Mouse (Mus musculus) heart, adult 2 months (tissue): ENCODE data around the gene Cdk4. TPM values are rescaled to one million over a fixed set of nuclear protein-coding genes. Genes with fewer than 3 reads are reported as not detected.

Source experiments
- DNase-seq, 2 experiments: peaks; one replicate each; pipeline ENCODE4 v3.0.0; 2021
- H3K27ac ChIP-seq: fragments of 200-600 bp; 2 replicates; pipeline ENCODE4 v1.8.1; 2022
- H3K27me3 ChIP-seq: fragments of 200-500 bp; 2 replicates; pipeline ENCODE4 v1.6.1; 2012; ENCODE audit warnings: mild to moderate bottlenecking, low read length, inconsistent platforms, mixed read lengths; ENCODE audit not compliant: control insufficient read depth, insufficient read depth
- H3K36me3 ChIP-seq: fragments of 200-500 bp; 2 replicates; pipeline ENCODE4 v1.6.1; 2012; ENCODE audit warnings: low read length, inconsistent platforms; ENCODE audit not compliant: control insufficient read depth, insufficient read depth
- H3K4me1 ChIP-seq: fragments of 200-500 bp; 2 replicates; pipeline ENCODE4 v1.6.1; 2011; ENCODE audit warnings: low read length; ENCODE audit not compliant: control insufficient read depth, insufficient read depth
- H3K4me3 ChIP-seq: fragments of 200-600 bp; 2 replicates; pipeline ENCODE4 v1.8.1; 2022
- H3K79me2 ChIP-seq: fragments of 200-500 bp; replicated peaks from 2 replicates; pipeline ENCODE4 v1.6.1; 2012; ENCODE audit warnings: mild to moderate bottlenecking, inconsistent platforms, low read length, moderate library complexity, mixed read lengths; ENCODE audit not compliant: control insufficient read depth, insufficient read depth
- H3K9ac ChIP-seq: fragments of 200-500 bp; 2 replicates; pipeline ENCODE4 v1.6.1; 2012; ENCODE audit warnings: low read depth, mild to moderate bottlenecking, control low read depth, inconsistent platforms, low read length, mixed read lengths
- CTCF ChIP-seq: fragments of 200-600 bp; IDR thresholded peaks from 2 replicates; pipeline ENCODE4 v1.8.1; 2022; ENCODE audit warnings: antibody characterized with exemption, mild to moderate bottlenecking, moderate library complexity
- EP300 ChIP-seq: fragments of 200-500 bp; IDR thresholded peaks from 2 replicates; pipeline ENCODE4 v1.6.1; 2011; ENCODE audit warnings: low read depth, low read length, control low read depth; ENCODE audit not compliant: insufficient read depth
- POLR2A ChIP-seq: fragments of 200-500 bp; IDR thresholded peaks from 2 replicates; pipeline ENCODE4 v1.6.1; 2011; ENCODE audit warnings: mild to moderate bottlenecking, low read depth, low read length, control low read depth; ENCODE audit not compliant: insufficient read depth
- WGBS: fragments of 180-500 bp; shearing (Covaris S2); methylation state at CpG from one replicate; pipeline ENCODE4 v1.1.7; 2018; 5-methylcytosine and 5-hydroxymethylcytosine counted together
- intact Hi-C: fragments of 180-260 bp; cut with DNase I; formaldehyde crosslinking; loops from one replicate; pipeline ENCODE4 v1.15.1; 2025
- polyA plus RNA-seq: library from polyadenylated mRNA; depleted of rRNA; stranded (reverse); fragments of >200 nt; gene quantifications from 2 replicates; pipeline ENCODE4 v1.2.3, GENCODE M21; 2012
- total RNA-seq, 2 experiments: library from RNA; stranded (reverse); gene quantifications; 2 replicates each; pipeline ENCODE4 v1.2.3; 2021

The Cdk4 gene
- total and polyA plus RNA-seq, 3 experiments: 77.8 to 110 (median 83.0) TPM

DNA sequence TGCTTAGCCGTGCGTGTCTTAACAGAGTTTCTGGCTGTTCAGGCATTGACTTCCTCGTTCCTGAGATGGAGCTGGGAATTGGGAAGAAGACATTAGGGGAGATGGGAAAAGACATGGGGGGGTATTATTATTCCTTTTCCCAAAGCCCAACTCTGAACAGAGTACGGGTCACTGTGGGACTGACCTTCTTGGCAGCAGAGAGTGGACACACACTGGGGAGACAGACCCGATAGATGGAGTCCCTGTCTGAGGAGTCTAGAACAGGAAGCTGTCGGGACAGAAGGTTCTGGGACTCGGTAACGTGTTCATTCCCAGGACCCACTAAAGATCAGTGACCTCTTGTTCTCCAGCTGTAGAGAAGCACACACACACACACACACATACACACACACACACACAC lies 12.3 kb downstream of the Cdk4 start:
- Histone ChIP-seq H3K79me2 (no peaks in the 10 kb centered on the region), H3K36me3 (no peaks in the 10 kb centered on the region), H3K27ac (no peak overlapping the region), H3K4me1 (no peaks in the 10 kb centered on the region; the same call in 1 of the 2 replicates), H3K9ac (no peak overlapping the region), H3K27me3 (no peaks in the 10 kb centered on the region; the same call in 1 of the 2 replicates), H3K4me3 (no peak overlapping the region)
- WGBS: 45% methylated on average over 8 of the region's 8 CpGs
- intact Hi-C loops: no loop called here
- peak in 1 of 2 experiments; percentile 28 for DNase-seq
- no peak for TF ChIP-seq CTCF
- no peak for TF ChIP-seq POLR2A
- TF ChIP-seq EP300: no peak

DNA sequence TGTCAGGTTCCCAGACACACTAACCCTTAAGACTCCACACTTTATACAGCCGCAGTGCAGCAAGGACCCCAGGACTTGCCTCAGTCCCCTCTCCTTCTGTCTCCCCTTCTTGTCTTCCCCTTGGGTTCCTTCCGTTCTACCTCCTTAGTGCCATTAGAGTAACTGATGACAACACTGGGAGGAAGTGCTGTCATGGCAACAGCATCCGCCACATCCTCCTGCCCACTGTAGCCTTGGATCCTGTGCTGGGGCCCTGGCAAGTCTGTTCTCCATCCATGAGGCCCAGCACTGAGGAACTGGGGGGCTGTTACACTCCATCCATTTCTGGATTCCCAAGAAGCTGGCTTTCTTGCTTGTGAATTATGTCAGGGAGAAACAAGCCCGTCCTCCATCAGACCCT lies 12.7 kb downstream of the Cdk4 start:
- Histone ChIP-seq H3K4me1 (no peaks in the 10 kb centered on the region; the same call in 1 of the 2 replicates), H3K79me2 (no peaks in the 10 kb centered on the region), H3K27me3 (no peaks in the 10 kb centered on the region; the same call in 1 of the 2 replicates), H3K9ac (no peak overlapping the region), H3K27ac (no peak overlapping the region), H3K4me3 (no peak overlapping the region), H3K36me3 (no peaks in the 10 kb centered on the region)
- TF ChIP-seq EP300 (no peak), POLR2A (no peak), CTCF (no peak)
- 28% methylated on average over 4 of the region's 4 CpGs for WGBS
- intact Hi-C loops: no loop called here
- DNase-seq: peak; percentile 25 to 36

DNA sequence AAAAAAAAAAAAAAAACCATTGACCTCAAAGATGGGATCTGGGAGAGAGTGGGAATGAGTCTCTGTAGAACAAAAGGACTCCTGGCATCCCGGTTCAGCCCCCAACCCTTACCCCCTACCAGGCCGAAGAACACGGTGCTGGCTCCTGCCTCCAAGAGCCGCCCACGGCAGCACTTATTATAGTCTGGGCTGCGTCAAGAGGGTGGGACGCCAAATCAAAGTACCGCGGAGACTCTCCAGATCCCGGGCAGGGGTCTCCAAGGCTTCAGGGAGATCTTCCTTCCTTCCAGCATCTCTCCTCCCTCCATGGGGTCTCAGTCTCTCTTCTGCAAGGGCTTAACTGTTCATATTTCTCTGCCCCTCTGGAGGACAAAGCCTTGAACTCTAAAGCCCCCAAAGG lies 14.2 kb downstream of the Cdk4 start:
- Histone ChIP-seq H3K4me1 (no peaks in the 10 kb centered on the region), H3K27ac (no peak overlapping the region), H3K36me3 (no peaks in the 10 kb centered on the region), H3K79me2 (no peaks in the 10 kb centered on the region), H3K9ac (no peak overlapping the region), H3K4me3 (no peak overlapping the region), H3K27me3 (no peaks in the 10 kb centered on the region; the same call in 1 of the 2 replicates)
- DNase-seq: no peak
- intact Hi-C loops: no loop called here
- WGBS: 25% methylated on average over 10 of the region's 10 CpGs
- TF ChIP-seq CTCF (no peak), EP300 (no peak), POLR2A (no peak)

DNA sequence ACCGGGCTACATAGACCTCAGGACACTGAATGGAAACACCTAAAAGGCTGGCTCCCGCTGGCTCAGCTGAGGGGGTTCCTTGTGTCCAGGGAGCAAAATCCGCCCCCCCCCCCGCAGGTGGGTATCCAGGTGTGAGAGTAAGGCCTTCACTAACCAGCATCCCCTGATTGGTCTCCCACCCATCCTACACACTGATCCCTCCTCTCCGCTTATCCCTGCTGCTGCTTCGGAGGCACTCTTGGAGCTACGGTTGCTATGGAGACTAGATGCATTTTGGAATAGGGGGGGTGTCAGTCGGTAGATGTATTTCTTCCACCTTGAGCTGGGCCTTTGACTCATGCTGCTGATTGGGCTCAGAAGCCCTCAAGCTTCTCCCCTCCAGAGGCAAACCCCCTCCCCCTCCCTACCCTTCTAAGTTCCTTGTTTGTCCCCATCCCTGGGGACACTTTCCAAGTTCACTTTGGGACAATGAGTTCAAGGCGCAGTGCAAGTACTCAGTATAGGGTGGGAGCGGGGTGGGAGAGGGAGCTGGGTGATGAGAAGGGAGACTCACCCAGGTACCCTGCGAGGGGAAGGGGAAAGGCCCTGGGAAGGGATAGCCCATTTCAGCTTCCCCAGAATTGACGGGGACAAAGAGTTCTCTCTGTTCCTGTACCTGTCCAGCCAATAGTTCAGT lies 14.8 kb downstream of the Cdk4 start:
- Histone ChIP-seq H3K4me3 (peak overlapping the region; percentile 53), H3K27ac (peak overlapping the region; percentile 41; the same call in 1 of the 2 replicates), H3K4me1 (no peaks in the 10 kb centered on the region), H3K79me2 (no peaks in the 10 kb centered on the region), H3K9ac (0 out of 2 replicates have a peak overlapping the region, but pooled peaks have one; percentile 21), H3K36me3 (no peaks in the 10 kb centered on the region), H3K27me3 (no peaks in the 10 kb centered on the region; the same call in 1 of the 2 replicates)
- intact Hi-C loops: no loop called here
- TF ChIP-seq POLR2A (no peak), EP300 (no peak), CTCF (no peak)
- peak in 1 of 2 experiments; percentile 23 for DNase-seq
- WGBS: 10% methylated on average over 12 of the region's 12 CpGs

DNA sequence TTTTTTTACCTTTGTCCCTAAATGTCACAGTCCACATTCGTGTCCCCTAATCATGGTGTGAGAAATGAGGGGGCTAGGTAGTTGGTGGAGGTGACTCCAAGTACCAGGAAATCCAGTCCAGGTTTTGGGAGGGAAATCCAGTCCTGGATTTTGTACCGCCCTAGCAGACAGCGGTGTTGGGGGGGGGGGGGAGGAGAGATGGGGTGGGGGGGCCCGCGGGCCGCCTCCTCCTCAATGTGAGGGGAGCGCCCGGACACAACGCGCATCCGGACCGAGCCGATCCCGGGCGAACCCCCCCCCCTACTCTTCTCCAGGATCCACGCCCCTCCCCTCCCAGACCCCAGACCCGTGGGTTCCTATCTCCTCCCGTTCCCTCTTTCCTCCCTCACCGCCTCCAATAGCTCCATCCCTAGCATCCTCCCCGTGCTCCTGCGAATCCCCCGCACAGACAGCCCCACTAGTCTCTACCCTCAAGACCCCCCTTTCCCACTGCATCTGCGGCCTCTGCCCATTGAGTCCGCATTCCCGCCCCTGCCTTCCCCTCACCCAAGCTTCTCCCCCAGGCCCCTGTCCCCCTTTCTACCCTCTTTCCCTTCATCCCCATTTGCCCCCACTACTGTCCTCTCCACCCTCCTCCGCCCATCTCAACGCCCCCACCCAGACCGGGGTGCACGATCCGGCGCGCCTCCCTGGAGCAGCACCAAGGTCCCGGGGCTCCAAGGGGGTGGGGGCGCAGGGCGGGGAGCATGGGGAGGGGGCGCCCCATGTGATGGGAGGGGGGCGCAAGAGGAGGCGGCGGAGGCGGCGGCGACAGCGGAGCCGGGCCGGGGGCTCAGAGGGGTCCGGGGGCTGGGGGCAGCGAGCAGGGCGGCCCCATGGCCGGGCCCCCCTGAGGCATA lies 15.6 kb downstream of the Cdk4 start:
- H3K4me1 ChIP-seq: no peaks in the 10 kb centered on the region
- intact Hi-C loops: no loop called here

More for the DNA sequence above, 15.6 kb downstream of the Cdk4 start:
- peak; percentile 29 to 66 for DNase-seq
- H3K79me2 ChIP-seq: no peaks in the 10 kb centered on the region
- H3K27ac ChIP-seq: peak overlapping the region; percentile 41; the same call in 1 of the 2 replicates
- H3K9ac ChIP-seq: peak overlapping the region; percentile 21
- no peaks in the 10 kb centered on the region for H3K36me3 ChIP-seq
- H3K27me3 ChIP-seq: no peaks in the 10 kb centered on the region; the same call in 1 of the 2 replicates
- TF ChIP-seq CTCF (no peak), EP300 (no peak), POLR2A (no peak)
- WGBS: under 1% methylated on average over 37 of the region's 49 CpGs
- peak overlapping the region; percentile 53 for H3K4me3 ChIP-seq
